Mouse (Mus musculus) heart, adult 11 months (tissue): ENCODE measurements around the gene Piezo1.
A peak's percentile ranks its signal among the peaks of the same experiment; 100 is the strongest.

Experiments
- DNase-seq: peaks from one replicate; pipeline ENCODE4 v3.0.0; 2022

Piezo1 gene

DNA sequence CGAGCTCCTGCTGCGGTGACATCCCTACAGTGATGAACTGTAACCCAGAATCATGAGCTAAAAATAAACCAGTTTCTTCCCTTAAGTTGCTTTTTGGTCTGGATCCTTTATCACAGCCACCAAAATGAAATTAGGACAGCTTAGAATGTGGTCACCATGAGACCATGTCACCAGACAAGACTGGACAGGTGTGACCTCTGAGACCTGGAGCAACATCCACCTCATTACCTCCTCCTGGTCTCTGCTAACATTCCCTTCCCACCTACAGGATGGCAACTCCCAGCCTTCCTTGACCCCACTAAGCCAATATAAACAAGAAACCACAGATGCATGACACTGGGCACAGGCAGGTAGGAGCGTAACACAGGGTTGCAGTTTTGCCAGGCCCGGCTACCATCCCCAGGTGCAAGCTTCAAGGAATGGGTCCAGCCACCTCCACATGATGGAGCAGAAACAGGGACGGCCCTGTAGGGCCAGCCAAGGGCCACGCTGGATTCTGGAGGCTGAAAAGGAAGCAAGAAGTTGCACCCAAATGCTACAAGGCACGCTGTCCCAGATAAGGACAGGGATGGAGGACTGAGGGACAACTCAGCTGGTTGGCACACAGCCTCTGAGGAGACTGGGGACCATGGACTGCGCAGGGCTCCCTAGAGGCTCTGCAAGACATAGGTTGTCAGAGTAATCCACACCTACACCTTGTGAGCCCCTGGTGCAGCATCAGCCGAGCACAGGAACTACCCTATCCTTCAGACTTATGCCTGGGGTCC, 12.6 kb downstream of the Piezo1 start:
- DNase-seq: peak; percentile 88

- no peak for DNase-seq
These were observed 13.3 kb downstream of the Piezo1 start for GRCm38 (mm10) chr8:122537812-122538211.

DNA sequence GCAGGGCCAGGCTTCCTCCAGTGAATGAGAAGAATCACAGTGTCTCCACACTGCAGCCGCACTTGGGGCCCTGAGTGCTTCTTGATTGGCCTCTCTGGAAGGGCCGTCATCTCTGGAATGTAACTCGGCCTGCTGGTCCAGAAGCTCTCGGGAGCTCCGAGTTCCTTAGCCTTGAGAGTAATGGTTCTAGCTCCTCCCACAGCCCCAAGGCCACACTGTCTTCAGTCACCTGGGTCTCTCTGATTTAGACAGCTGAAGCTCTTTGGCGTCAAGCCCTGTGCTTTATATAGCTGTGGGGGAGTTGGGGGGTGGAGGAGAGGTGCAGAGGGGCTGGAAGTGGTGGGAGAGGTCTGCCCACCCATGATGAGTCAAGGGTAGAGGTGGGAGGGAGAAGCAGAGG, 14.1 kb downstream of the Piezo1 start:
- DNase-seq: peak; percentile 91

- peak; percentile 96 for DNase-seq
These were observed 19.8 kb downstream of the Piezo1 start for GRCm38 (mm10) chr8:122531312-122531711.

DNA sequence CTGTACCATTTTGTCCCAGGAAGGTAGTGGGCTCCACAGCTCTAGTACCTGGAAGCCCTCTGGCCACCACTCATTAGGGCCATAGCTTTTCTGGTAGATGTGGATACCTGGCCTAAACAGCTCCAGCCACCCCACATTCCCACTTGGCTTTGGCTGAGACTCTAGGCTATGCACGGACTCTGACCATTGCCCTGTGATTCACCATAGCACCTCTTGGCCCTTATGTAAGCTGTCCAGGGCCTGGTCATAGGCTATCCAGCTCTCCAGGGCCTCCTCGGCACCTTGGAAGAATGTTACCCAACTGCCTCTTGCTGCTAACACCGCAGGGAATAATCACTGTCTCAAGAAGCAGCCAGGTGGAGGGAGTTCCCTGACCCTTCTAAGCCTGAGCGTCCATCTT, 22.0 kb downstream of the Piezo1 start:
- DNase-seq: no peak

GRCm38 (mm10) chr8:122527937-122528336, 23.2 kb downstream of the Piezo1 start:
- DNase-seq: no peak

DNA sequence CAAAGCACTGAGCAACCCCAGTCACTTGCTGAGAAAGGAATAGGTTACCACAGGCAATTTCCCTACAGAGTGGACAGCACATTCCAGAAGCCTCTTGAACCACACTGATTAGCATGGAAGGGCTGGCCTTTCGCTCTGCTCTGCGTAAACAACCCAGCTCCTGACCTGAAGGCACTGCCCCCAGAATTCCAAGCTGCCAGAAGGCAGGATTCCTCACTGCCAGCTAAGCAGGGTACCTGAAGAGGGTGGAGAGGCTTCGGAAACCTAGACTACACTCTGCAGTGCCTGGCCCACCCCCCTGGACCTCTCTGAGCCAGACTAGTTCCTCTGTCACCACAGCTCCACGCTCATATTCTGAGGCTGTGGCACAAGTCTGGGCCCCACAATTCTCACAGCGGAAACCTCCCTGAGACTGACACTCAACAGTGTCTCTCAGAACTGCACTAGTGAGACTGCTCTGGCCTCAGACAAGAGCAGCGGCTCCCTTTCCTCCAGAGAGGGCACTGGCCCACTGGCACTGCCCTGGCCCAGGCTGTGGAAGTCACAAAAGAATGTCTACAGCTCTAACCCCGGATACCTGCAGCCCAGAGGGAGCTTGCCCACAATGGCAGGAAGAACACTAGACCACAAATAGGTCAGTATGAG, 24.5 kb downstream of the Piezo1 start:
- peak; percentile 95 for DNase-seq

DNA sequence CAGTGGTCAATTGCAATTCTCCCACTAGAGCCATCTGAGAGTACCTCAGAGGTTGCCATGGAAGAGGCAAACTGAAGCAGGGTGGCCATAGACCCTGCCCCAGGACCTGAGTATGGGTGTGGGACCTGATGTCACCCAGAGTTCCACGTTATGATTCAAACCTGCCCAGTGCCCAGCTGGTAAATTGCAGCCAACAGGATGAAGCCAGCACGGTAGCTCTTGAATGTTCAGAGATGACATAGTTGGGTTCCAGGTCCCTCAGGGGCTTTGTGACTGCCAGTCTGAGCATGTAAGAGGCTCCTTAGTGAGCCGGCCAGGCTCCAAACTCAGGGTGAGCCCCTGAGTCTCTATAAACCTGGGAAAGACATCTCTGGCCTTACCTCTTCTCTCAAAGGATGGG, 25.0 kb downstream of the Piezo1 start:
- no peak for DNase-seq

DNA sequence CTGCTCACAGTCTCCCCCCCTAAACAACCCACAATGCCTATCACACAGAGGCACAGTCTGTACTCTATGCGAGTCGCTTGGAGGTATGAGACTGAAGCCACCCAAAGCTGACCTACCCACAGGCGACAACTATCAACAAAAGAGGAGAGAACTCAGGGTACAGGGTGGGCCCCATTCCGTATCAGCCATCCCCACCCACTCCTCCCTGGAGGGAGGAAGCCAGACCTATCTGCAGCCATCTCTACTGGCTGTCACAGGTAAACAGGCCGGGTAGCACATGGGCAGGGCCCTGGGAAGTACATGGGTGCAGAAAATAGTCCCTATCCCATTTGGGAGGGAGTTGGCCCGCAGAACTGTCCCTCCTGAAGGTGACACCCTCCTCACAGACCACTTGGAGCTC, 26.1 kb downstream of the Piezo1 start:
- peak; percentile 94 for DNase-seq

DNA sequence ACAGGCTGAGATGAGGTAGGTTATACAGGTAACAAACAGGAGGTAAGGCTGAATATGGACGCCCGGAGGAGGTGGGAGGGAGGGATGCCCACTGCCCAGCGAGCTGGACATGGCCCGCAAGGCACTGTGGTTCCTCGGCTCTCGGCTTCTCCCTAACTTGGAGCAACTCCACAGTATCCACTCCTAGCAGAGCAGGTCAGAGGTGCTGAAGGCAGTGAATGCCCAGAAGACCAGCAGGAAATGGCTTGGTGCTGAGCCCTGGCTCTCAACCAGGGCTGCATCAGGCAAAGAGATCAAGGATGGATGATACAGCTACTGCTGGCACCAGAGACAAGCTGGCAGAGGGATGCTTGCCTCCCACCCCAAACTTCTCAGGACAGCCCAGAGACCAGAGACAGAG, 26.6 kb downstream of the Piezo1 start:
- peak; percentile 95 for DNase-seq

DNA sequence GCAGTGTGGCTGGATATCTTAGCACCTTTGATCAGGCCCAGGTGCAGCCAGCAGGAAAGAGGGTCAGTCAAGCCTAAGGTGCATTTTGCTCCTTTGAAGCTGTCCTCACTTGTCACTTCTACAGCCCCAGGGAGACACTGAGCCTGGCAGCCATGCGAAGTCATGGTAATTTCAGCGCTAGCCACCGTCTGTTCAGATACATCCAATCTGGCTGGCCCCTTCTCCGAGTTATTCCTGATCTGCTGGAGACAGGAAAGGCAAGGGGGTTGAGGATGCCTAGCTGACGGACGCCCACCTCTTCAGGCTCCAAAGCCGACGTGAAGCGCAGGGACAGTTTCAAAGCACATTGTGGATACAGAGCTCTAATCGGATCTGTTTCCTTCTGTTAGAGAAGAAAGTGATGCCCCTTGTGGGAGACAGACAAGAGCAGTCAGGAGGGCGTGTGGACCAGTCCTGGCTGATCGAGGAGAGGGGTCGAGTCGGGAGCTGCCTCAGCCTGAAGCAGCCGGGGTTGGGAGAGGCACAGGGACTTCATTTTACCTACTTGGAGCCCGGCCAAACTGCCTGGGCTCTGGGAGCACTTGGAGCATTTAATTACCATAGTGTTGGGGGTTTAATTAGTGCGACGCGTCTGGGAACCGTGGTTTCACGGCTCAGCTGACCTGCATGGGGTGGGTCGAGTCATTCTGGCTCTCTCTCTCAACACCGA, 27.3 kb downstream of the Piezo1 start:
- peak; percentile 94 for DNase-seq

GRCm38 (mm10) chr8:122522796-122523651, 28.1 kb downstream of the Piezo1 start:
- peak; percentile 99 for DNase-seq

GRCm38 (mm10) chr8:122520611-122521010, 30.5 kb downstream of the Piezo1 start:
- peak; percentile 95 for DNase-seq

DNA sequence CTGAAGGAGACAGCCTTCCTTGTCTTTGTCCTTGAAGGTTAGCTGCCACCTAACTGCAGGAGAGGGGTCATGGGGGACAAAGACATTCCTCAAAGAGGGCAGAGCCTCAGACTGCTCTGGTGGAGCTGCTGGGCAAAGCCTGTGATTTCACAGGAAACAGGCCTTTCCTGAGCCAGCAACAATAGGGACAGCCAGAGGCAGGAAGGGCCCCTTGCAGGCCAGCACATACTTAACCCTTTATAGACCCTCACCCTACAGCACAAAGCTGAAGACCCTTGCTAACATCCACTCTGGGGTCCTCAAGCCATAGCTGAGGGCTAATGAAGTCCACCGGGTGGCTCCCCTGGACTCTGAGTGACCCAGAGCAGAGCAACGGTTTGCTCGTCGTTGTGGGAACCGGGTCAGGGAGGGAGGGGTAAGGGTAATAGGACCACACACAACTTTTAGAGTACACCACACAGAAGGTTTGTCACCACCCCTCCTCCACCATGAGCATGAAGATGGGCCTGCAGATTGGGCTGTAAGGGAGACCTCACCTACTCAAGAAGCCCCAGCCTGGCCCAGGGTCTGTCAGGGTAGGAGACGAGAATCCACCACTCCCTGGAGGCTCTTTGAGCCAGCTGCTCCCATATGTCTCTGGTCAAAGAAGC, 33.5 kb downstream of the Piezo1 start:
- peak; percentile 99 for DNase-seq

DNA sequence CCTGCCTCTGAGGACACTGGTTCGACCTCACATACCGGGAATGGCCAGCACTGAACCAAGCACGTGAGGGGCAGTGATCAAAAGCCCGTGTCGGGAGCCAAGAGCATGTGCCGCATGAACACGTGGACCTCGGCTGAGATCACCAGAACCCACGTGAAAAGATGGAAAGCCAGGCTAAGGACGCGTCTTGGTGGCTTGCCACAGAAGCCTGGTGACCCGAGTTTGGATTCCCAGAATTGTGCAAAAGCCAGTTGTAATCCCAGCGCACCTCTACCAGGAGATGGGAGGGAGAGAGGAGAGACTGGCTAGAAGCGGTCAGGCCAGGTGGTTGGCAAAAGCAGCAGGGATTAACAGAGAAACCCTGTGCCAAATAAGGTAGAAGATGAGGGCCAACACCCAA, 35.4 kb downstream of the Piezo1 start:
- DNase-seq: peak; percentile 95

DNA sequence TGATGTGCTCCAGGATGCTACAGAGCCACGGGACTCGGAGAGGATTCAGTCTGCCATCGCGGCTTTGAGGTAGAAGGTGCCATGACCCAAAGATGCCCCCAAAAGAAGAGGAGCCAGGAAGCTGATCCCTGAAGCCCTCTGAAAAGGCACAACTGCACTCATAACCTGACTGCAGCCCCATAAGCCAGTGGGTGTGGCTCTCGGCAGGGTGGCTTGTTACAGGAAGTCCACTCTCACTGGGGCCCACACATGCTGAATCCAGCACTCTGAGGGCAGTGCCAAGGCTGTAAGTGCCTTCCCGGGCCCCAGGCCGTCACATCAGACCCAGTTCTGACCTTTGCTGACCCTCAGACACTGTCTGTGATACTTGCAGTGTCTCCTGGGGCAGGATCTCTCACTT, 38.7 kb downstream of the Piezo1 start:
- DNase-seq: peak; percentile 95

DNA sequence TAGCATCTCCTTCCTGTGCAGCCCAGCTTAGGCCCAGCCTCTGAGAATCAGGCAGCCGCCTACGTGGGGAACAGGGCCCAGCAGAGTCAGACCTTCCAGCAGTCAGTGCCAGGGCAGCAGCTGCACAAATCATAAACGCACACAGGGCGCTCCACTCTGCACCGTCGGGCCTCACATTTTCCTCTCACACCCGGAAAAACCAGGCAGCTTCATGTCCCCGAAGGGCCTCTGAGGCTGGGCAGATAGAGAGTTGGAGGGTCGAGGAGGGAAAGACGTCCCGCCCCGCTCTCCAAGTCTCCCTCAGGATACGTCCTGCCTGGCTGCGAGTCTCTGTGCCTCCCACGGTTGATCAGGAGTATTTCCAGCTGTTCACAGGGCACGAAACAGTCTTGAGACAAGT, 39.6 kb downstream of the Piezo1 start:
- peak; percentile 98 for DNase-seq

DNA sequence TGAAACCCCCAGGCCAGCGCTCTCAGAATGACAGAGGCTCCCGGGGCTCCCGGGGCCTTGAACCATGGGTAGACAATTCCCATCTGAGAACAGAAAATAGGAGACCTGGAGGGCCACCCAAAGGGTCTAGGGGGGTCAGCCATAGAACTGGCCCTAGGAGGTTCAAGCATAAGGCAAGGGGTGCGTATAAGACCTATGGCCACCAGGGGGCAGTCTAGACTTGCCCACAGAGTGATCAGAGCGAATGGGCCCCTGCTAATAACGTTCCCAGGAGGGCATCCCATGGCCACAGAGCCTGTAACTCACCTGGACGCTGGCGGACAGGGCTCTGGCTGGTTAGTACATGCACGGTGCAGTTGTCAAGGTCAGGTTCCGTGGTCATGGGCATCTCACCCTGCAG, 50.3 kb downstream of the Piezo1 start:
- DNase-seq: peak; percentile 98

GRCm38 (mm10) chr8:122497912-122498311, 53.2 kb downstream of the Piezo1 start:
- no peak for DNase-seq

DNA sequence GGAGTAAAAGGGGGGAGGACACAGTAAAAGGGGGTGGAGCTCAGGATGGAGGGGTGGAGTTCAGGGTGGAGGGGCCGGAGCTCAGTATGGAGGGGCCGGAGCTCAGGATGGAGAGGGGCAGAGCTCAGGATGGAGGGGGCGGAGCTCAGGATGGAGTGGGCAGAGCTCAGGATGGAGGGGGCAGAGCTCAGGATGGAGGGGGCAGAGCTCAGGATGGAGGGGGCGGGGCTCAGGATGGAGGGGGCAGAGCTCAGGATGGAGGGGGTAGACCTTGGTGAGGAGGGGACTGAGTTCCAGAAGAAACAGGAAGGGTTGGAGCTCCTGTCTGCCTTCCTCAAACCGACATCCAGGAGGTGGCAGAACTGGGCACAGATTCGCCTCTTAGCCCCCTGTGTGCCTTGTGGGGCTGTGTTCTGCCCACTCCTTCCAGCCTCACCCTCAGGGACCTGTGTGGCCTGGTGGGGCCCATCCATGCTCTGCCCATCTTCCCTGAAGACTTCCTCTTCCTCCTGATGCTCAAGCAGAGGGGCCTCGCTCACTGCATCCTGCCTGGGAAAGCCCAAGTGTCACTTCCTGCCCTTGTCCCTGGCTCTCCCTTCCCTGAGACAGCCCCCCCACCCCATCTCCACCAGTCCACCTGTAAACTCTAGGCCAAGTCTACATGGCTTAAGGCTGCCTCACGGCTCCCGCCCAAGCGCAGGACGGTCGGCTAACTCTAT, 54.0 kb downstream of the Piezo1 start:
- no peak for DNase-seq

GRCm38 (mm10) chr8:122488387-122488786, 62.7 kb downstream of the Piezo1 start:
- no peak for DNase-seq

DNA sequence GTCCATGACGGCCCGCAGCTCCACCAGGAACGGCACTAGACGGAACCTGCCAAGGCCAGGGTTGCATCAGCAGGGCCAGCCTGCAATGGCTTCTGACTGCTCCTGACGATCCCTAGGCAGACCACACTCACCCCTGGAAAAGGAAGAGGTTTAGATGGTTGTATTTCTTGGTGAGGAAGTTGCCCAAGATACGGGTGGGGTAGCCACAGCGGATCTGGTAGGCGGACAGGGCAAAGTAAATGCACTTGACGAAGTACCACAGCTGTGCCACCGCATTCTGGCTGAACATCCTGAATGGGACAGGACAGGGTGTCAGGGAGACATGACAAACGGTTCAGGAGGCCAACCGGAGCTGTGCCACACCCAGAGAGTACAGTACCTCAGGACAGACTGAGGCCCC, 66.3 kb downstream of the Piezo1 start:
- DNase-seq: no peak
